Mouse (Mus musculus): Measurements from ENCODE around the gene Thsd4.

The Thsd4 gene

GRCm38 (mm10) chr9:60259626-60260025, 262.2 kb downstream of the Thsd4 start:
- peak; percentile 25 to 41 for DNase-seq

GRCm38 (mm10) chr9:60251765-60252164, 270.1 kb downstream of the Thsd4 start:
- peak in 1 of 2 experiments; percentile 28 for DNase-seq

- no peak for DNase-seq
Measured at GRCm38 (mm10) chr9:60250403-60250802, 271.4 kb downstream of the Thsd4 start.

GRCm38 (mm10) chr9:60247998-60248397, 273.8 kb downstream of the Thsd4 start:
- DNase-seq = no peak

GRCm38 (mm10) chr9:60244943-60245342, 276.9 kb downstream of the Thsd4 start:
- DNase-seq = peak; percentile 77 to 83

GRCm38 (mm10) chr9:60243503-60243902, 278.3 kb downstream of the Thsd4 start:
- DNase-seq = peak; percentile 36 to 63

- DNase-seq = peak; percentile 22 to 52
Measured at GRCm38 (mm10) chr9:60237667-60238066, 284.2 kb downstream of the Thsd4 start.

- DNase-seq = no peak
Measured at GRCm38 (mm10) chr9:60236155-60236554, 285.7 kb downstream of the Thsd4 start.

GRCm38 (mm10) chr9:60234233-60235115, 287.4 kb downstream of the Thsd4 start:
- DNase-seq = no peak

GRCm38 (mm10) chr9:60231981-60232881, 289.6 kb downstream of the Thsd4 start:
- DNase-seq = no peak

GRCm38 (mm10) chr9:60229496-60229895, 292.4 kb downstream of the Thsd4 start:
- no peak for DNase-seq

GRCm38 (mm10) chr9:60227727-60228126, 294.1 kb downstream of the Thsd4 start:
- DNase-seq = no peak

GRCm38 (mm10) chr9:60226679-60227078, 295.2 kb downstream of the Thsd4 start:
- DNase-seq = no peak

- DNase-seq = no peak
Measured at GRCm38 (mm10) chr9:60226155-60226554, 295.7 kb downstream of the Thsd4 start.

- no peak for DNase-seq
Measured at GRCm38 (mm10) chr9:60225453-60225852, 296.4 kb downstream of the Thsd4 start.

GRCm38 (mm10) chr9:60224039-60224695, 297.7 kb downstream of the Thsd4 start:
- DNase-seq = no peak

GRCm38 (mm10) chr9:60220431-60220830, 301.4 kb downstream of the Thsd4 start:
- DNase-seq = no peak

- DNase-seq = no peak
Measured at GRCm38 (mm10) chr9:60218396-60218795, 303.4 kb downstream of the Thsd4 start.

- DNase-seq = no peak
Measured at GRCm38 (mm10) chr9:60216029-60216428, 305.8 kb downstream of the Thsd4 start.

- no peak for DNase-seq
Measured at GRCm38 (mm10) chr9:60213111-60213510, 308.7 kb downstream of the Thsd4 start.

GRCm38 (mm10) chr9:60208843-60209242, 313.0 kb downstream of the Thsd4 start:
- DNase-seq = no peak

- DNase-seq = no peak
Measured at GRCm38 (mm10) chr9:60203141-60203540, 318.7 kb downstream of the Thsd4 start.

- no peak for DNase-seq
Measured at GRCm38 (mm10) chr9:60200436-60200835, 321.4 kb downstream of the Thsd4 start.
